Mouse (Mus musculus) heart, embryonic 12.5 days (tissue): ENCODE results near the gene Fam126a. TPM values are rescaled to one million over a fixed set of nuclear protein-coding genes. Genes with fewer than 3 reads are reported as not detected.

ENCODE experiments used
- ATAC-seq: fragments of 200-750 bp; cut with Nextera tagmentation; 2 replicates; pipeline ENCODE4 v1.8.0; 2017; ENCODE audit warnings: moderate TSS enrichment, moderate library complexity; ENCODE audit not compliant: insufficient number of reproducible peaks, low FRiP score
- H3K27ac ChIP-seq: fragments of 300-500 bp; sonication (generic); 2 replicates; pipeline ENCODE4 v1.5.1; 2016; ENCODE audit warnings: mild to moderate bottlenecking, moderate library complexity; ENCODE audit not compliant: poor library complexity, severe bottlenecking
- H3K27me3 ChIP-seq: fragments of 300-500 bp; sonication (generic); replicated peaks from 2 replicates; pipeline ENCODE4 v1.6.1; 2016; ENCODE audit warnings: mild to moderate bottlenecking, moderate library complexity
- H3K36me3 ChIP-seq: fragments of 300-500 bp; sonication (generic); 2 replicates; pipeline ENCODE4 v1.6.1; 2016; ENCODE audit warnings: mild to moderate bottlenecking, moderate library complexity
- H3K4me1 ChIP-seq: fragments of 300-500 bp; sonication (generic); replicated peaks from 2 replicates; pipeline ENCODE4 v1.6.1; 2016; ENCODE audit warnings: mild to moderate bottlenecking
- H3K4me2 ChIP-seq: fragments of 300-500 bp; sonication (generic); 2 replicates; pipeline ENCODE4 v1.6.1; 2016; ENCODE audit warnings: mild to moderate bottlenecking, moderate library complexity
- H3K4me3 ChIP-seq: fragments of 300-500 bp; sonication (generic); 2 replicates; pipeline ENCODE4 v1.5.1; 2016; ENCODE audit warnings: mild to moderate bottlenecking
- H3K9ac ChIP-seq: fragments of 300-500 bp; sonication (generic); 2 replicates; pipeline ENCODE4 v1.6.1; 2016; ENCODE audit warnings: mild to moderate bottlenecking, moderate library complexity
- H3K9me3 ChIP-seq: fragments of 300-500 bp; sonication (generic); replicated peaks from 2 replicates; pipeline ENCODE4 v1.6.1; 2016; ENCODE audit warnings: mild to moderate bottlenecking, moderate library complexity
- WGBS: fragments of 180-500 bp; shearing (Covaris S2); methylation state at CpG from one replicate; pipeline ENCODE4 v1.1.7; 2016; 5-methylcytosine and 5-hydroxymethylcytosine counted together
- polyA plus RNA-seq: library from polyadenylated mRNA; unstranded; fragments of >200 nt; fragmentation: Nextera tagmentation; extraction: Ambion mirVana; gene quantifications from 2 replicates; pipeline ENCODE4 v1.2.1, GENCODE M21; 2016

Gene Fam126a
- polyA plus RNA-seq, 1 experiment from 2014 or later = 51.7 TPM

- Histone ChIP-seq H3K27ac (peak overlapping the region; percentile 86), H3K27me3 (no peaks in the 10 kb centered on the region)
- WGBS = 89% methylated on average over 3 of the region's 3 CpGs
Observed at GRCm38 (mm10) chr5:24054382-24054781, 23.9 kb upstream of the Fam126a start.

DNA sequence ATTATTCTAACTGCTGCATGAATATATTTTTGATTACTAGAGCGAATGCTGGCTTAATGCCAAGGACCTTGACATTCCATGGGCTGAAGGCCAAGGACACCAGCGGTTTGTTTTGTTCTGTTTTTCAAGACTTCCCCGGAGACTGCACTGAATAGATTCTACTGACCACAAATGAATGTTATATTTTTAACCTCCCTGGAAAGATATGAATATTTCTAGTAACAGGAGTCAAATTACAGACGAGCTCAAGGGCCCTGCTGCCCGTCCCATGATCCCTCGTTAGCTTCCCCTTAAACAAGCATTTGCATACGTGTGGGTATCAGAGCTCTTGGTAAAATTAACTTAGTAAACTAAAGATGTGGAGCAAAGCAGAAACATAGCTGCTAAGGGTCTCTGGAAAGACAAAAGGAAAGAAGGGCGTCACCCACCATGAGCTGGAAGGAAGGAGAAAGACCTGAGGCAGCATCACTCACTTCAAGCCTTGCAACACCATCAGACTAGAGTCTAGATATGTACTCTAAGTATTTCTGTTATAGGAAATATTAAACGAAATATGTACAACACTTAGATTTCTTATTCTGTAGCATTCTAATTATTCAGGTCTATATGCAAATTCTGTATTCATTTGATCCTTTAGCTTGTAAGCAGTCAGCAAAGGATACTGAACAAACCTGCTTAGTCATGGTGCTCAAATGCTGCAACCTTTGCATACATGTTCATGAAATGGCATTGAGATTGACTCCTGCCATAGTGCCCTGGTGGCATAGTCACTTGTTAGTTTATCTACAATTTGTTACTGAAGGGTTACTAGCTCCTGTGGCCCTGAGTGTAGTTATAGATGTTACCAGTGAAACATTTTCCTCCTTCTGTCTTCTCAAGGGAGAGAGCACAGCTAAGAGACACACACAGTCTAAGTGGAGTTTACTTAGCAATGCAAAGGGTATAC, 23.0 kb upstream of the Fam126a start:
- ATAC-seq = peak; percentile 18; the same call in 1 of the 2 replicates

More at GRCm38 (mm10) chr5:24054382-24054781, 23.9 kb upstream of the Fam126a start:
- Histone ChIP-seq H3K9ac (no peak overlapping the region), H3K4me1 (peaks cover 18% of the 10 kb centered on the region), H3K36me3 (no peaks in the 10 kb centered on the region), H3K4me3 (no peak overlapping the region), H3K9me3 (peaks cover 5% of the 10 kb centered on the region), H3K4me2 (no peak overlapping the region)
- no peak for ATAC-seq

GRCm38 (mm10) chr5:24051755-24052675, 21.5 kb upstream of the Fam126a start:
- Histone ChIP-seq H3K4me2 (no peak overlapping the region), H3K9ac (no peak overlapping the region), H3K27me3 (no peaks in the 10 kb centered on the region), H3K27ac (peak overlapping the region; percentile 73), H3K36me3 (no peaks in the 10 kb centered on the region), H3K4me1 (peaks cover 30% of the 10 kb centered on the region), H3K9me3 (peaks cover 5% of the 10 kb centered on the region), H3K4me3 (no peak overlapping the region)
- ATAC-seq = no peak
- WGBS = 57% methylated on average over 16 of the region's 16 CpGs

More for the DNA sequence above, 23.0 kb upstream of the Fam126a start:
- peak overlapping the region; percentile 86 for H3K27ac ChIP-seq
- peak overlapping the region; percentile 22; the same call in 1 of the 2 replicates for H3K4me2 ChIP-seq
- peaks cover 19% of the 10 kb centered on the region for H3K4me1 ChIP-seq
- H3K9ac ChIP-seq = no peak overlapping the region
- H3K9me3 ChIP-seq = peaks cover 5% of the 10 kb centered on the region
- 27% methylated on average over 9 of the region's 9 CpGs for WGBS
- H3K4me3 ChIP-seq = no peak overlapping the region
- no peaks in the 10 kb centered on the region for H3K36me3 ChIP-seq
- H3K27me3 ChIP-seq = no peaks in the 10 kb centered on the region

DNA sequence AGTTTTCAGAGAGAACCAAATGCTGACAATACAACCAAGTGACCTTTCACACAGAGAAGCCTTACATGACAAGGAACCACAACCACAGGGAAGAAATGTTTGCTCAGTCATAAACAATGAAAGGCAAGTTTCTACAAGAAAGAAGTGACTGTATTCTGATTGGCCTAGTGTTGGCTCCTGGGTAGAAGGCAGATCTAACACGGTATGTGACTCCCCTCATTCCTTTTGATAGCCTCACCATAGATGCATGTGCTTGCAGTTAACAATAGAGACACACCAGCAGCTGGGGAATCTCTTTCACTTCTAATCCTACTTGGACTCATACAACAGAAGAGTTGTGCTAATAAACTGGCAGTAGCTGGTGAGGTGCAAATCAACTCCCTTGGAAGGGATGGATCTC, 17.3 kb upstream of the Fam126a start:
- no peak overlapping the region for H3K4me3 ChIP-seq
- peaks cover 20% of the 10 kb centered on the region for H3K4me1 ChIP-seq
- no peaks in the 10 kb centered on the region for H3K27me3 ChIP-seq
- ATAC-seq = no peak
- no peak overlapping the region for H3K9ac ChIP-seq
- no peak overlapping the region for H3K4me2 ChIP-seq
- no peaks in the 10 kb centered on the region for H3K36me3 ChIP-seq
- H3K9me3 ChIP-seq = no peaks in the 10 kb centered on the region
- peak overlapping the region; percentile 33 for H3K27ac ChIP-seq
- WGBS = 27% methylated on average over 1 of the region's 1 CpGs

DNA sequence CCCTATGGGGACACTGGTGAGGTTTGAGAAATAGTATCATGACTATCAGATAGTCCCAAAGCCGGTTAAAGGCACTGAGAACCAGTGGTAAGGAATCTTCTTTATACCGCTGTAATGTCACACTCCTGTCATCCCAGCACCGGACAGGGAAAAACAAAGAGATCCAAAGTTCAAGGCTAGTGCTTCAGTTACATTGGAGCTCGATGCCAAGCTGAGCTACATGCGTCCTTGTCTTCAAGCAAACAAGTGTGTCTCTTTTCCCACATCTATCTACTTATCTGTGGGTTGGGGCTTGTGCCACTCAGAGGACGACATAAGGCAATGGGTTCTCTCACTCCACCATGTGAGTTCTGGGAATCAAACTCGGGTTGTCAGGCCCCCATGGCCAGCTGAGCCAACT, 16.5 kb upstream of the Fam126a start:
- H3K4me1 ChIP-seq = peaks cover 17% of the 10 kb centered on the region
- no peaks in the 10 kb centered on the region for H3K27me3 ChIP-seq
- H3K36me3 ChIP-seq = no peaks in the 10 kb centered on the region
- no peaks in the 10 kb centered on the region for H3K9me3 ChIP-seq
- no peak overlapping the region for H3K27ac ChIP-seq
- H3K4me3 ChIP-seq = no peak overlapping the region
- 81% methylated on average over 7 of the region's 7 CpGs for WGBS
- H3K4me2 ChIP-seq = no peak overlapping the region
- no peak for ATAC-seq
- H3K9ac ChIP-seq = no peak overlapping the region

GRCm38 (mm10) chr5:24045998-24046631, 15.6 kb upstream of the Fam126a start:
- H3K4me2 ChIP-seq = no peak overlapping the region
- WGBS = 59% methylated on average over 4 of the region's 4 CpGs
- H3K27ac ChIP-seq = no peak overlapping the region
- H3K4me1 ChIP-seq = peaks cover 12% of the 10 kb centered on the region
- no peaks in the 10 kb centered on the region for H3K9me3 ChIP-seq
- ATAC-seq = no peak
- no peak overlapping the region for H3K9ac ChIP-seq
- no peaks in the 10 kb centered on the region for H3K36me3 ChIP-seq
- no peak overlapping the region for H3K4me3 ChIP-seq
- H3K27me3 ChIP-seq = no peaks in the 10 kb centered on the region

DNA sequence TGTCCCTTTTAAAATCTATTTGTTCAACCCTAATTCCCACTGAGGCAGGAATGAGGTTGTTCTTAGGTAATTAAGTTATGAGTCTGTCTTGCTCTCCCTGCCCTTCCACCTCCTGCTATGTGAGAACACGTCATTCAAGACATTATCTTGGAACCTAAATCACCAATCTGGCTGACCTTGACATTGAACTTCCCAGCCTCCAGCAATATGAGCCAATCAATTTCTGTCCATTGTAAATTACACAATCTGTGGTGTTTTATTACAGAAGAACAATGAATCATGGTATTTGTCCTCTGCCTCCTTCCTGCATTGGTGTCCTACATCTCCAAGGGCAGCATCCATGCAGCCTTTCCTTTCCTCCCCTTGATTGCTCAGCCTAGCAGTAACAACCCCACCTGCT, 13.9 kb upstream of the Fam126a start:
- 50% methylated on average over 1 of the region's 1 CpGs for WGBS
- peaks cover 12% of the 10 kb centered on the region for H3K4me1 ChIP-seq

GRCm38 (mm10) chr5:24043367-24043766, 12.9 kb upstream of the Fam126a start:
- ATAC-seq = no peak
- Histone ChIP-seq H3K9ac (no peak overlapping the region), H3K36me3 (no peaks in the 10 kb centered on the region), H3K4me1 (peaks cover 9% of the 10 kb centered on the region), H3K4me2 (no peak overlapping the region), H3K4me3 (no peak overlapping the region), H3K27me3 (no peaks in the 10 kb centered on the region), H3K9me3 (no peaks in the 10 kb centered on the region), H3K27ac (no peak overlapping the region)
- WGBS = 82% methylated on average over 2 of the region's 2 CpGs

More for the DNA sequence above, 13.9 kb upstream of the Fam126a start:
- no peak for ATAC-seq
- H3K4me2 ChIP-seq = no peak overlapping the region
- H3K27me3 ChIP-seq = no peaks in the 10 kb centered on the region
- no peak overlapping the region for H3K9ac ChIP-seq
- no peaks in the 10 kb centered on the region for H3K9me3 ChIP-seq
- H3K36me3 ChIP-seq = no peaks in the 10 kb centered on the region
- no peak overlapping the region for H3K27ac ChIP-seq
- H3K4me3 ChIP-seq = no peak overlapping the region

- WGBS = 82% methylated on average over 4 of the region's 4 CpGs
- no peak overlapping the region for H3K27ac ChIP-seq
- no peak for ATAC-seq
- no peak overlapping the region for H3K4me2 ChIP-seq
- H3K27me3 ChIP-seq = no peaks in the 10 kb centered on the region
- H3K9ac ChIP-seq = no peak overlapping the region
- no peaks in the 10 kb centered on the region for H3K9me3 ChIP-seq
- H3K4me3 ChIP-seq = no peak overlapping the region
- H3K4me1 ChIP-seq = no peaks in the 10 kb centered on the region
- no peaks in the 10 kb centered on the region for H3K36me3 ChIP-seq
Observed at GRCm38 (mm10) chr5:24041341-24041852, 10.9 kb upstream of the Fam126a start.

- Histone ChIP-seq H3K9ac (no peak overlapping the region), H3K4me2 (no peak overlapping the region), H3K4me1 (no peaks in the 10 kb centered on the region), H3K36me3 (no peaks in the 10 kb centered on the region), H3K4me3 (no peak overlapping the region), H3K9me3 (no peaks in the 10 kb centered on the region), H3K27ac (no peak overlapping the region), H3K27me3 (no peaks in the 10 kb centered on the region)
- ATAC-seq = no peak
Observed at GRCm38 (mm10) chr5:24040601-24041000, 10.1 kb upstream of the Fam126a start.
